Mouse (Mus musculus) bone marrow, adult 2 months (tissue): Measurements from ENCODE around the gene Tbc1d4.

Source experiments
- CTCF ChIP-seq: fragments of 200-500 bp; IDR thresholded peaks from 2 replicates; pipeline ENCODE4 v1.5.1; 2011; ENCODE audit warnings: low read length, control low read depth; ENCODE audit not compliant: control insufficient read depth, insufficient read depth
- POLR2A ChIP-seq: fragments of 200-500 bp; IDR thresholded peaks from 2 replicates; pipeline ENCODE4 v1.6.1; 2011; ENCODE audit warnings: low read depth, mild to moderate bottlenecking, control low read depth, low read length, borderline replicate concordance; ENCODE audit not compliant: control insufficient read depth

DNA sequence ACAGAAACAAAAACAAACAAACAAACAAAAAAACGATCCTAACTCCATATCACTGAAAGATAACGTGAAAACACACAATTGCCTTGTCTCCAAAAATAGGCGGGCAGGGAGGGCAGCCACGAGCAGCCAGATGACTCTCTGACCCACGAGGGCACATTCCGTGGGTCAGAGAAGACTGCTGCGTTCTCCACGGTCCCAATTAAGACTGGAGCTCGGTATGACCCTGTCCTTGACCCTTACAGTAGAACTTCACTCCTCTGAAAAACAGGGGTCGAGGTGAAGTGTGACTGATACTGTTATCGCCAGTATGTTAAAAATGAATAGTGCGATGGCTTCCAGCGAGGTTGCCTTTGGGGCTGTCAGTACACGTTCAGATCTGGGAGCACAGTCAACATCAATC, 90.7 kb downstream of the Tbc1d4 start:
- TF ChIP-seq CTCF: no peak
- no peak for TF ChIP-seq POLR2A
